Mouse (Mus musculus) erythroblast, embryonic 14.5 days (primary cell): ENCODE measurements around the gene Slc4a8.

Source experiments
- GATA1 ChIP-seq: IDR thresholded peaks from 2 replicates; pipeline ENCODE4 v1.6.1; 2012; ENCODE audit warnings: low read length, inconsistent platforms, mixed read lengths
- TAL1 ChIP-seq: IDR thresholded peaks from 3 replicates; pipeline ENCODE4 v1.6.1; 2012; ENCODE audit warnings: low read length, inconsistent platforms, mixed read lengths

- no peak for TF ChIP-seq GATA1
- TF ChIP-seq TAL1: no peak
Observed at GRCm38 (mm10) chr15:100714470-100714869, 47.1 kb upstream of the Slc4a8 start.
